23 mouse cellular contexts compared by ENCODE assay signal in the genomic region with DNA sequence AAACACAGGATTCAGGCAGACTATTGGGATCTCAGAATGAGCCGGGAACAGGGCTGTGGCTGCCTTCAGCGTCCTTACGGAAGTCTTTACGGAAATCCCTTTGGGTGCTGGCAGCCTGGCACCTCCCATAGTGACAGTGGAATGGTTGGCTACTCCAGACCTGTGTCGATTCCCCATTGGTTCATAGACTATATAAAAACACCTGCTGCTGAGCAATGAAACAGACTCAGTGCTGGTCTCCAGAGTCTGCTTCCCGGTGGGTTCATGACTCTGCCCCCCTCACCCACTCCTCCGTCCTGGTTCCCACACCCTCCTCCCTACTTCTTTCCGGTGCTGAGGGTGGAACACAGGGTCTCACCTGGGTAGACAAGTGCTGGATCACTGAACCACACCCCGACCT. TPM values are rescaled to one million over a fixed set of nuclear protein-coding genes. Genes with fewer than 3 reads are reported as not detected.
DNase-seq lines count a peak whose midpoint lies in the region; ATAC-seq and TF ChIP-seq lines count a peak whose summit lies in the region.
"Had no signal": no experiment of that assay in that cellular context is flagged by ENCODE, and none has a peak within 500 bp of the region (broad histone marks: within the 10 kb centered on the region; RNA-seq: fewer than 3 reads in every experiment).

No protein-coding gene starts in this region.

- peaks cover 10% of the 10 kb centered on the region; the same call in 1 of the 2 replicates for H3K4me1 ChIP-seq in kidney, adult 2 months (ENCODE audit: control insufficient read depth, insufficient read depth, low read length)
- peaks cover 56% of the 10 kb centered on the region for H3K4me1 ChIP-seq in kidney, embryonic 15.5 days
- peaks cover 25% of the 10 kb centered on the region for H3K4me1 ChIP-seq in kidney, postnatal 0 days (replicated peaks; ENCODE audit: insufficient read depth, low read length)
- H3K4me1 ChIP-seq: forebrain, embryonic 12.5 days had no signal

- H3K4me3 ChIP-seq in kidney, adult 2 months (ENCODE audit: insufficient read depth, low read depth, low read length), result no peak overlapping the region
- H3K4me3 ChIP-seq in kidney, embryonic 15.5 days (replicated peaks), result no peak overlapping the region
- H3K4me3 ChIP-seq in kidney, postnatal 0 days (replicated peaks; ENCODE audit: low read depth, low read length), result no peak overlapping the region
- H3K4me3 ChIP-seq: embryonic facial prominence, embryonic 12.5 days; embryonic facial prominence, embryonic 15.5 days; erythroblast, embryonic 14.5 days; forebrain, embryonic 10.5 days; forebrain, embryonic 12.5 days had no signal

- H3K9me3 ChIP-seq in kidney, embryonic 15.5 days (replicated peaks), result no peaks in the 10 kb centered on the region
- no peaks in the 10 kb centered on the region for H3K9me3 ChIP-seq in kidney, postnatal 0 days (replicated peaks; ENCODE audit: low read length)
- H3K9me3 ChIP-seq: embryonic facial prominence, embryonic 12.5 days; embryonic facial prominence, embryonic 15.5 days; forebrain, embryonic 10.5 days; forebrain, embryonic 12.5 days had no signal

- no peak for TF ChIP-seq POLR2A in kidney, adult 2 months (IDR thresholded peaks at IDR 0.05; ENCODE audit: low read depth, low read length)

- peak; percentile 8 for DNase-seq in kidney, adult 2 months
- no peak for DNase-seq in kidney, adult 11 months
- no peak for DNase-seq in kidney, postnatal 10 days
- DNase-seq in kidney, postnatal 0 days (ENCODE audit: low spot score), result no peak
- no peak for DNase-seq in kidney, postnatal 36 days
- DNase-seq: adrenal gland, adult 2 months; adrenal gland, postnatal 10 days; adrenal gland, postnatal 25 days; cerebellum, adult 11 months; cerebellum, adult 18-20 months; cerebellum, adult 8-10 months; cerebellum, adult 9-11 months; cerebellum, postnatal 14 days; cerebellum, postnatal 36 days; embryo, embryonic 11 days had no signal

- TF ChIP-seq CTCF in kidney, adult 2 months (conservative IDR thresholded peaks at IDR 0.05; ENCODE audit: insufficient read depth, insufficient read length, low read depth, low read length), result no peak
- no peak for TF ChIP-seq CTCF in kidney, postnatal 0 days (IDR thresholded peaks at IDR 0.05; ENCODE audit: low read depth)

- no peak overlapping the region for H3K4me2 ChIP-seq in kidney, embryonic 15.5 days
- H3K4me2 ChIP-seq in kidney, postnatal 0 days (ENCODE audit: low read length), result no peak overlapping the region
- H3K4me2 ChIP-seq: embryonic facial prominence, embryonic 12.5 days; embryonic facial prominence, embryonic 15.5 days; forebrain, embryonic 12.5 days had no signal

- no peaks in the 10 kb centered on the region for H3K36me3 ChIP-seq in kidney, adult 2 months (ENCODE audit: control insufficient read depth, insufficient read depth, low read length)
- no peaks in the 10 kb centered on the region for H3K36me3 ChIP-seq in kidney, embryonic 15.5 days
- no peaks in the 10 kb centered on the region for H3K36me3 ChIP-seq in kidney, postnatal 0 days (ENCODE audit: insufficient read depth, low read length)
- H3K36me3 ChIP-seq: embryonic facial prominence, embryonic 12.5 days; embryonic facial prominence, embryonic 15.5 days; forebrain, embryonic 10.5 days; forebrain, embryonic 12.5 days had no signal

- 66% methylated on average over 9 of the region's 9 CpGs for WGBS in kidney, adult 2 months
- 67% methylated on average over 9 of the region's 9 CpGs for WGBS in kidney, embryonic 15.5 days
- 50% methylated on average over 9 of the region's 9 CpGs for WGBS in kidney, postnatal 0 days

- peak overlapping the region; percentile 35; the same call in 1 of the 2 replicates for H3K27ac ChIP-seq in kidney, adult 2 months (ENCODE audit: insufficient read depth, low read depth, low read length)
- peak overlapping the region; percentile 91 for H3K27ac ChIP-seq in kidney, embryonic 15.5 days
- H3K27ac ChIP-seq in kidney, postnatal 0 days, result peak overlapping the region; percentile 86
- H3K27ac ChIP-seq: embryonic facial prominence, embryonic 12.5 days; embryonic facial prominence, embryonic 15.5 days; forebrain, embryonic 10.5 days; forebrain, embryonic 12.5 days had no signal

- H3K27me3 ChIP-seq in kidney, adult 2 months (replicated peaks; ENCODE audit: control insufficient read depth, insufficient read depth, low read length), result no peaks in the 10 kb centered on the region
- H3K27me3 ChIP-seq in kidney, embryonic 15.5 days, result no peaks in the 10 kb centered on the region
- no peaks in the 10 kb centered on the region for H3K27me3 ChIP-seq in kidney, postnatal 0 days (ENCODE audit: insufficient read depth, low read length)
- H3K27me3 ChIP-seq: embryonic facial prominence, embryonic 12.5 days; embryonic facial prominence, embryonic 15.5 days; forebrain, embryonic 12.5 days had no signal

- peak; percentile 61 for ATAC-seq in kidney, embryonic 15.5 days (replicated peaks; ENCODE audit: low FRiP score)
- ATAC-seq in kidney, postnatal 0 days (replicated peaks; ENCODE audit: low FRiP score, low read depth), result 0 out of 2 replicates have a peak, but pooled peaks have one; percentile 27
- ATAC-seq: forebrain, embryonic 14.5 days; forebrain, embryonic 16.5 days had no signal

- H3K9ac ChIP-seq in kidney, embryonic 15.5 days, result no peak overlapping the region
- H3K9ac ChIP-seq in kidney, postnatal 0 days (ENCODE audit: low read depth, low read length), result no peak overlapping the region
- H3K9ac ChIP-seq: embryonic facial prominence, embryonic 12.5 days; embryonic facial prominence, embryonic 15.5 days; forebrain, embryonic 12.5 days had no signal

RNA-seq across cellular contexts. Expression of a gene that starts 49.8 kb away (rescaled TPM):
- 23.7 and 28.0 TPM in 2 replicates for polyA plus RNA-seq in kidney, adult 2 months (2012; rRNA removed)
- 29.8 and 30.9 TPM in 2 replicates for polyA plus RNA-seq in kidney, embryonic 15.5 days (2015; fragmentation: Nextera tagmentation; extraction: Ambion mirVana)
- polyA plus RNA-seq in kidney, postnatal 0 days (2015; fragmentation: Nextera tagmentation; extraction: Ambion mirVana), result 20.4 and 20.8 TPM in 2 replicates

Comparison
In these comparisons a context has a peak if more than half of its experiments do, and no peak if none do; other contexts are left out.
1. H3K27ac ChIP-seq: peak in every context shown above with its lines; median percentile 91 in kidney, embryonic 15.5 days; 86 in kidney, postnatal 0 days; 35 in kidney, adult 2 months.